Mouse (Mus musculus): ENCODE data around the gene Pqlc2. TPM values are rescaled to one million over a fixed set of nuclear protein-coding genes. Genes with fewer than 3 reads are reported as not detected.

The Pqlc2 gene
- polyA plus RNA-seq, 1 experiment from 2014 or later, result 14.8 TPM

- no peak overlapping the region for H3K4me2 ChIP-seq (ENCODE audit: low read depth, low read length)
- H3K27ac ChIP-seq (ENCODE audit: low read length), result no peak overlapping the region
- no peaks in the 10 kb centered on the region for H3K4me1 ChIP-seq (ENCODE audit: control insufficient read depth, insufficient read depth, low read length)
- no peak for ATAC-seq (ENCODE audit: insufficient read depth, low FRiP score)
- no peak overlapping the region for H3K4me3 ChIP-seq (replicated peaks; ENCODE audit: low read length)
- 89% methylated on average over 7 of the region's 7 CpGs for WGBS
- no peaks in the 10 kb centered on the region for H3K27me3 ChIP-seq (ENCODE audit: control insufficient read depth, insufficient read depth, low read length)
- no peaks in the 10 kb centered on the region for H3K9me3 ChIP-seq (replicated peaks; ENCODE audit: control insufficient read depth, low read length)
- H3K36me3 ChIP-seq (ENCODE audit: control insufficient read depth, insufficient read depth, low read length), result no peaks in the 10 kb centered on the region
- no peak overlapping the region for H3K9ac ChIP-seq (ENCODE audit: low read length)
Measured at GRCm38 (mm10) chr4:139274573-139274972, 35.9 kb downstream of the Pqlc2 start.

GRCm38 (mm10) chr4:139272951-139273680, 37.4 kb downstream of the Pqlc2 start:
- WGBS, result 88% methylated on average over 10 of the region's 10 CpGs
- H3K27ac ChIP-seq (ENCODE audit: low read length), result no peak overlapping the region
- no peak overlapping the region for H3K4me3 ChIP-seq (replicated peaks; ENCODE audit: low read length)
- ATAC-seq (ENCODE audit: insufficient read depth, low FRiP score), result no peak
- no peak overlapping the region for H3K4me2 ChIP-seq (ENCODE audit: low read depth, low read length)
- no peaks in the 10 kb centered on the region for H3K36me3 ChIP-seq (ENCODE audit: control insufficient read depth, insufficient read depth, low read length)
- no peaks in the 10 kb centered on the region for H3K27me3 ChIP-seq (ENCODE audit: control insufficient read depth, insufficient read depth, low read length)
- no peaks in the 10 kb centered on the region for H3K9me3 ChIP-seq (replicated peaks; ENCODE audit: control insufficient read depth, low read length)
- H3K4me1 ChIP-seq (ENCODE audit: control insufficient read depth, insufficient read depth, low read length), result no peaks in the 10 kb centered on the region
- H3K9ac ChIP-seq (ENCODE audit: low read length), result no peak overlapping the region

GRCm38 (mm10) chr4:139271562-139271961, 38.9 kb downstream of the Pqlc2 start:
- Histone ChIP-seq H3K4me2 (ENCODE audit: low read depth, low read length) (no peak overlapping the region), H3K4me3 (replicated peaks; ENCODE audit: low read length) (no peak overlapping the region), H3K4me1 (ENCODE audit: control insufficient read depth, insufficient read depth, low read length) (no peaks in the 10 kb centered on the region), H3K9ac (ENCODE audit: low read length) (no peak overlapping the region), H3K27me3 (ENCODE audit: control insufficient read depth, insufficient read depth, low read length) (no peaks in the 10 kb centered on the region), H3K9me3 (replicated peaks; ENCODE audit: control insufficient read depth, low read length) (no peaks in the 10 kb centered on the region), H3K27ac (ENCODE audit: low read length) (no peak overlapping the region), H3K36me3 (ENCODE audit: control insufficient read depth, insufficient read depth, low read length) (no peaks in the 10 kb centered on the region)
- no peak for ATAC-seq (ENCODE audit: insufficient read depth, low FRiP score)
- WGBS, result 75% methylated on average over 9 of the region's 9 CpGs

- Histone ChIP-seq H3K9ac (ENCODE audit: low read length) (no peak overlapping the region), H3K36me3 (ENCODE audit: control insufficient read depth, insufficient read depth, low read length) (no peaks in the 10 kb centered on the region), H3K4me2 (ENCODE audit: low read depth, low read length) (no peak overlapping the region), H3K4me3 (replicated peaks; ENCODE audit: low read length) (no peak overlapping the region), H3K27me3 (ENCODE audit: control insufficient read depth, insufficient read depth, low read length) (no peaks in the 10 kb centered on the region), H3K9me3 (replicated peaks; ENCODE audit: control insufficient read depth, low read length) (no peaks in the 10 kb centered on the region), H3K4me1 (ENCODE audit: control insufficient read depth, insufficient read depth, low read length) (no peaks in the 10 kb centered on the region), H3K27ac (ENCODE audit: low read length) (no peak overlapping the region)
- ATAC-seq (ENCODE audit: insufficient read depth, low FRiP score), result no peak
- 98% methylated on average over 3 of the region's 3 CpGs for WGBS
Measured at GRCm38 (mm10) chr4:139270168-139270567, 40.3 kb downstream of the Pqlc2 start.

- ATAC-seq (ENCODE audit: insufficient read depth, low FRiP score), result no peak
- H3K4me3 ChIP-seq (replicated peaks; ENCODE audit: low read length), result no peak overlapping the region
- no peak overlapping the region for H3K9ac ChIP-seq (ENCODE audit: low read length)
- no peaks in the 10 kb centered on the region for H3K9me3 ChIP-seq (replicated peaks; ENCODE audit: control insufficient read depth, low read length)
- H3K27me3 ChIP-seq (ENCODE audit: control insufficient read depth, insufficient read depth, low read length), result no peaks in the 10 kb centered on the region
- H3K4me2 ChIP-seq (ENCODE audit: low read depth, low read length), result no peak overlapping the region
- no peaks in the 10 kb centered on the region for H3K4me1 ChIP-seq (ENCODE audit: control insufficient read depth, insufficient read depth, low read length)
- WGBS, result 89% methylated on average over 1 of the region's 1 CpGs
- peaks cover 11% of the 10 kb centered on the region; the same call in 1 of the 2 replicates for H3K36me3 ChIP-seq (ENCODE audit: control insufficient read depth, insufficient read depth, low read length)
- H3K27ac ChIP-seq (ENCODE audit: low read length), result no peak overlapping the region
Measured at GRCm38 (mm10) chr4:139268242-139268641, 42.3 kb downstream of the Pqlc2 start.

GRCm38 (mm10) chr4:139267335-139267734, 43.2 kb downstream of the Pqlc2 start:
- 79% methylated on average over 3 of the region's 3 CpGs for WGBS
- Histone ChIP-seq H3K27ac (ENCODE audit: low read length) (no peak overlapping the region), H3K27me3 (ENCODE audit: control insufficient read depth, insufficient read depth, low read length) (no peaks in the 10 kb centered on the region), H3K4me1 (ENCODE audit: control insufficient read depth, insufficient read depth, low read length) (no peaks in the 10 kb centered on the region), H3K4me3 (replicated peaks; ENCODE audit: low read length) (no peak overlapping the region), H3K9me3 (replicated peaks; ENCODE audit: control insufficient read depth, low read length) (no peaks in the 10 kb centered on the region), H3K9ac (ENCODE audit: low read length) (no peak overlapping the region), H3K4me2 (ENCODE audit: low read depth, low read length) (no peak overlapping the region), H3K36me3 (ENCODE audit: control insufficient read depth, insufficient read depth, low read length) (peaks cover 15% of the 10 kb centered on the region)
- no peak for ATAC-seq (ENCODE audit: insufficient read depth, low FRiP score)

GRCm38 (mm10) chr4:139266500-139266865, 44.0 kb downstream of the Pqlc2 start:
- Histone ChIP-seq H3K4me2 (ENCODE audit: low read depth, low read length) (no peak overlapping the region), H3K9me3 (replicated peaks; ENCODE audit: control insufficient read depth, low read length) (no peaks in the 10 kb centered on the region), H3K27ac (ENCODE audit: low read length) (no peak overlapping the region), H3K9ac (ENCODE audit: low read length) (no peak overlapping the region), H3K4me1 (ENCODE audit: control insufficient read depth, insufficient read depth, low read length) (no peaks in the 10 kb centered on the region), H3K27me3 (ENCODE audit: control insufficient read depth, insufficient read depth, low read length) (no peaks in the 10 kb centered on the region), H3K36me3 (ENCODE audit: control insufficient read depth, insufficient read depth, low read length) (peaks cover 16% of the 10 kb centered on the region), H3K4me3 (replicated peaks; ENCODE audit: low read length) (no peak overlapping the region)
- no peak for ATAC-seq (ENCODE audit: insufficient read depth, low FRiP score)
- 82% methylated on average over 7 of the region's 7 CpGs for WGBS

- no peak overlapping the region for H3K9ac ChIP-seq (ENCODE audit: low read length)
- no peak overlapping the region for H3K27ac ChIP-seq (ENCODE audit: low read length)
- H3K4me3 ChIP-seq (replicated peaks; ENCODE audit: low read length), result no peak overlapping the region
- H3K4me1 ChIP-seq (ENCODE audit: control insufficient read depth, insufficient read depth, low read length), result no peaks in the 10 kb centered on the region
- no peak for ATAC-seq (ENCODE audit: insufficient read depth, low FRiP score)
- no peaks in the 10 kb centered on the region for H3K27me3 ChIP-seq (ENCODE audit: control insufficient read depth, insufficient read depth, low read length)
- H3K9me3 ChIP-seq (replicated peaks; ENCODE audit: control insufficient read depth, low read length), result no peaks in the 10 kb centered on the region
- 88% methylated on average over 13 of the region's 13 CpGs for WGBS
- H3K4me2 ChIP-seq (ENCODE audit: low read depth, low read length), result no peak overlapping the region
- H3K36me3 ChIP-seq (ENCODE audit: control insufficient read depth, insufficient read depth, low read length), result peaks cover 16% of the 10 kb centered on the region
Measured at GRCm38 (mm10) chr4:139265783-139266499, 44.6 kb downstream of the Pqlc2 start.

- no peak overlapping the region for H3K4me3 ChIP-seq (replicated peaks; ENCODE audit: low read length)
- H3K4me2 ChIP-seq (ENCODE audit: low read depth, low read length), result no peak overlapping the region
- H3K9ac ChIP-seq (ENCODE audit: low read length), result no peak overlapping the region
- H3K27ac ChIP-seq (ENCODE audit: low read length), result no peak overlapping the region
- no peaks in the 10 kb centered on the region for H3K27me3 ChIP-seq (ENCODE audit: control insufficient read depth, insufficient read depth, low read length)
- 92% methylated on average over 6 of the region's 6 CpGs for WGBS
- ATAC-seq (ENCODE audit: insufficient read depth, low FRiP score), result no peak
- H3K4me1 ChIP-seq (ENCODE audit: control insufficient read depth, insufficient read depth, low read length), result peaks cover 8% of the 10 kb centered on the region; the same call in 1 of the 2 replicates
- no peaks in the 10 kb centered on the region for H3K9me3 ChIP-seq (replicated peaks; ENCODE audit: control insufficient read depth, low read length)
- peaks cover 16% of the 10 kb centered on the region for H3K36me3 ChIP-seq (ENCODE audit: control insufficient read depth, insufficient read depth, low read length)
Measured at GRCm38 (mm10) chr4:139262981-139263380, 47.5 kb downstream of the Pqlc2 start.

All from stomach, embryonic 16.5 days (tissue).